Mouse (Mus musculus) testis, adult 2 months (tissue): Measurements from ENCODE around the gene Insm2.

ENCODE experiments used
- CTCF ChIP-seq: fragments of 200-500 bp; IDR thresholded peaks from 2 replicates; pipeline ENCODE4 v1.5.1; 2012; ENCODE audit warnings: low read depth, mild to moderate bottlenecking, inconsistent platforms, low read length, moderate library complexity; ENCODE audit not compliant: control insufficient read depth, insufficient read depth, insufficient replicate concordance
- POLR2A ChIP-seq: fragments of 200-500 bp; IDR thresholded peaks from 2 replicates; pipeline ENCODE4 v1.6.1; 2012; ENCODE audit warnings: low read depth, mild to moderate bottlenecking, inconsistent platforms, low read length, moderate library complexity; ENCODE audit not compliant: control insufficient read depth

DNA sequence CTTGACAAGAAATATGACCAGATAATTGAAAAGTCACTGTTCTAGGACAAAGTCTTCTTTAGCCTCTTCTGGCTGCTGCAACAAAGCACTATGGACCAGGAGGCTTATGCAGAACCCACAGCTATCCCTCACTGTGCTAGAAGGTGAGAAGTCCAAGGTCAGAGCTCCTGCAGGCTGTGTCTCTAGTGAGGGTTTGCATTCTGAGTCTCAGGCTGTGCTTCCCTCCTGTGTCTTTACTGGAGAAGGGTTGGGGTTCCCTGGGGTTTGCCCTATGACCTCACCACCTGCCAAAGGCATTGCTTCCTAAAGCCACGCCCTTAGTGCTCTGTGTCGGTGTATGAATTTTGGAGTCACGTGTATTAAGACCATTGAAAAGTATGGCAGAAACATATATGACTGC, 30.8 kb upstream of the Insm2 start:
- TF ChIP-seq CTCF (no peak), POLR2A (no peak)
